Mouse (Mus musculus) cerebellum, postnatal 14 days (tissue): ENCODE data around the gene Olfr725.

ENCODE experiments used
- DNase-seq, 2 experiments: peaks; one replicate each; pipeline ENCODE4 v3.0.0; 2021; ENCODE audit warnings: mixed read lengths in 2 of 2

The Olfr725 gene

GRCm38 (mm10) chr14:50040275-50040674, at the start of gene Olfr725:
Olfr725 (minus strand) TSS chr14:50040375.
- DNase-seq, result no peak

- DNase-seq, result no peak
Observed at GRCm38 (mm10) chr14:50062733-50063104, 22.5 kb upstream of the Olfr725 start.

- DNase-seq, result peak; percentile 67 to 70
Observed at GRCm38 (mm10) chr14:50061955-50062732, 22.0 kb upstream of the Olfr725 start.

- peak in 1 of 2 experiments; percentile 18 for DNase-seq
Observed at GRCm38 (mm10) chr14:50061590-50061954, 21.4 kb upstream of the Olfr725 start.

- peak; percentile 2 to 4 for DNase-seq
Observed at GRCm38 (mm10) chr14:50061179-50061578, 21.0 kb upstream of the Olfr725 start.

GRCm38 (mm10) chr14:50032041-50032440, 8.1 kb downstream of the Olfr725 start:
- DNase-seq, result no peak

GRCm38 (mm10) chr14:50031356-50031755, 8.8 kb downstream of the Olfr725 start:
- DNase-seq, result no peak

- DNase-seq, result no peak
Observed at GRCm38 (mm10) chr14:50026371-50026770, 13.8 kb downstream of the Olfr725 start.
